Mouse (Mus musculus): ENCODE results near the gene Krtap4-8. TPM values are rescaled to one million over a fixed set of nuclear protein-coding genes. Genes with fewer than 3 reads are reported as not detected.

Krtap4-8 gene
- total RNA-seq, 1 experiment, result not detected

- no peak for DNase-seq (ENCODE audit: low read depth, low spot score)
Observed at GRCm38 (mm10) chr11:99758877-99759276, 21.6 kb downstream of the Krtap4-8 start.

GRCm38 (mm10) chr11:99743985-99744384, 36.5 kb downstream of the Krtap4-8 start:
- DNase-seq (ENCODE audit: low read depth, low spot score), result no peak
- in situ Hi-C loops (cut with MboI; ENCODE audit: low sequenced_read_pairs in 2 of 2, unreplicated experiment in 2 of 2), result no loop called here
- Histone ChIP-seq H3K27ac (ENCODE audit: insufficient read depth, low read depth, low read length, poor library complexity, severe bottlenecking) (no peak overlapping the region), H3K4me3 (ENCODE audit: insufficient read depth in 1 of 2, low read depth in 1 of 2, low read length in 2 of 2, poor library complexity in 1 of 2, severe bottlenecking in 1 of 2) (no peak overlapping the region), H3K4me1 (ENCODE audit: control insufficient read depth in 2 of 2, insufficient read depth in 2 of 2, low read length in 2 of 2, poor library complexity in 1 of 2) (no peaks in the 10 kb centered on the region), H3K36me3 (ENCODE audit: control insufficient read depth, insufficient read depth, low read length, poor library complexity, severe bottlenecking) (no peaks in the 10 kb centered on the region), H3K9ac (ENCODE audit: insufficient read depth, low read depth, low read length, poor library complexity, severe bottlenecking) (no peak overlapping the region), H3K9me3 (ENCODE audit: control insufficient read depth, insufficient read depth, low read depth, low read length) (no peaks in the 10 kb centered on the region)
- no peak for TF ChIP-seq MAFK (IDR thresholded peaks at IDR 0.05; ENCODE audit: insufficient read depth, low read depth, low read length)
- no peak for TF ChIP-seq ZC3H11A (IDR thresholded peaks at IDR 0.05; ENCODE audit: borderline replicate concordance, low read depth, low read length)
- TF ChIP-seq ZNF384 (IDR thresholded peaks at IDR 0.05; ENCODE audit: low read depth, low read length), result no peak
- TF ChIP-seq HCFC1 (IDR thresholded peaks at IDR 0.05; ENCODE audit: borderline replicate concordance, insufficient read depth, low read length), result no peak
- no peak for TF ChIP-seq CHD2 (IDR thresholded peaks at IDR 0.05; ENCODE audit: low read depth, low read length)

More at GRCm38 (mm10) chr11:99758877-99759276, 21.6 kb downstream of the Krtap4-8 start:
- H3K4me1 ChIP-seq (ENCODE audit: control insufficient read depth in 2 of 2, insufficient read depth in 2 of 2, low read length in 2 of 2, poor library complexity in 1 of 2), result no peaks in the 10 kb centered on the region
- H3K9me3 ChIP-seq (ENCODE audit: control insufficient read depth, insufficient read depth, low read depth, low read length), result no peaks in the 10 kb centered on the region
- no peak overlapping the region for H3K4me3 ChIP-seq (ENCODE audit: insufficient read depth in 1 of 2, low read depth in 1 of 2, low read length in 2 of 2, poor library complexity in 1 of 2, severe bottlenecking in 1 of 2)
- H3K27ac ChIP-seq (ENCODE audit: insufficient read depth, low read depth, low read length, poor library complexity, severe bottlenecking), result no peak overlapping the region
- in situ Hi-C loops (cut with MboI; ENCODE audit: low sequenced_read_pairs in 2 of 2, unreplicated experiment in 2 of 2), result no loop called here
- TF ChIP-seq ZNF384 (IDR thresholded peaks at IDR 0.05; ENCODE audit: low read depth, low read length) (no peak), MAFK (IDR thresholded peaks at IDR 0.05; ENCODE audit: insufficient read depth, low read depth, low read length) (no peak), CHD2 (IDR thresholded peaks at IDR 0.05; ENCODE audit: low read depth, low read length) (no peak), HCFC1 (IDR thresholded peaks at IDR 0.05; ENCODE audit: borderline replicate concordance, insufficient read depth, low read length) (no peak), ZC3H11A (IDR thresholded peaks at IDR 0.05; ENCODE audit: borderline replicate concordance, low read depth, low read length) (no peak)
- H3K9ac ChIP-seq (ENCODE audit: insufficient read depth, low read depth, low read length, poor library complexity, severe bottlenecking), result no peak overlapping the region
- H3K36me3 ChIP-seq (ENCODE audit: control insufficient read depth, insufficient read depth, low read length, poor library complexity, severe bottlenecking), result no peaks in the 10 kb centered on the region

GRCm38 (mm10) chr11:99734190-99734589, 46.3 kb downstream of the Krtap4-8 start, which contains the start of gene Gm14180:
TSS of gene Gm14180 (minus strand) at chr11:99734290.
- DNase-seq (ENCODE audit: low read depth, low spot score), result no peak

More at GRCm38 (mm10) chr11:99734190-99734589, 46.3 kb downstream of the Krtap4-8 start, which contains the start of gene Gm14180:
- no peak within 1 kb of the TSS for H3K9ac ChIP-seq (ENCODE audit: insufficient read depth, low read depth, low read length, poor library complexity, severe bottlenecking)
- H3K36me3 ChIP-seq (ENCODE audit: control insufficient read depth, insufficient read depth, low read length, poor library complexity, severe bottlenecking), result no peaks in the 10 kb centered on the region
- H3K4me1 ChIP-seq (ENCODE audit: control insufficient read depth in 2 of 2, insufficient read depth in 2 of 2, low read length in 2 of 2, poor library complexity in 1 of 2), result no peaks in the 10 kb centered on the region
- no peak within 1 kb of the TSS for H3K4me3 ChIP-seq (ENCODE audit: insufficient read depth in 1 of 2, low read depth in 1 of 2, low read length in 2 of 2, poor library complexity in 1 of 2, severe bottlenecking in 1 of 2)
- in situ Hi-C loops (cut with MboI; ENCODE audit: low sequenced_read_pairs in 2 of 2, unreplicated experiment in 2 of 2), result no loop called here
- H3K27ac ChIP-seq (ENCODE audit: insufficient read depth, low read depth, low read length, poor library complexity, severe bottlenecking), result no peak within 1 kb of the TSS
- no peaks in the 10 kb centered on the region for H3K9me3 ChIP-seq (ENCODE audit: control insufficient read depth, insufficient read depth, low read depth, low read length)
- no peak for TF ChIP-seq HCFC1 (IDR thresholded peaks at IDR 0.05; ENCODE audit: borderline replicate concordance, insufficient read depth, low read length)
- no peak for TF ChIP-seq ZNF384 (IDR thresholded peaks at IDR 0.05; ENCODE audit: low read depth, low read length)
- no peak for TF ChIP-seq MAFK (IDR thresholded peaks at IDR 0.05; ENCODE audit: insufficient read depth, low read depth, low read length)
- no peak for TF ChIP-seq CHD2 (IDR thresholded peaks at IDR 0.05; ENCODE audit: low read depth, low read length)

Other genes with a start within 250 kb of the Krtap4-8 start
- gene Krt40, start 237.5 kb downstream of the Krtap4-8 start, total RNA-seq (2012; rRNA removed), result not detected in 2 replicates
- not detected in 2 replicates for gene Krtap3-3, start 229.8 kb downstream of the Krtap4-8 start, total RNA-seq (2012; rRNA removed)
- gene Krtap3-2, start 223.9 kb downstream of the Krtap4-8 start, total RNA-seq (2012; rRNA removed), result not detected in 2 replicates
- gene Gm11939, start 221.2 kb downstream of the Krtap4-8 start, total RNA-seq (2012; rRNA removed), result not detected in 2 replicates
- gene Krtap3-1, start 214.1 kb downstream of the Krtap4-8 start, total RNA-seq (2012; rRNA removed), result not detected in 2 replicates
- gene Krtap1-5, start 199.7 kb downstream of the Krtap4-8 start, total RNA-seq (2012; rRNA removed), result not detected in 2 replicates
- not detected in 2 replicates for gene Krtap1-4, start 197.1 kb downstream of the Krtap4-8 start, total RNA-seq (2012; rRNA removed)
- gene Krtap1-3, start 189.4 kb downstream of the Krtap4-8 start, total RNA-seq (2012; rRNA removed), result not detected in 2 replicates
- gene Krtap9-3, start 182.6 kb downstream of the Krtap4-8 start, total RNA-seq (2012; rRNA removed), result not detected in 2 replicates
- not detected in 2 replicates for gene Gm11938, start 177.4 kb downstream of the Krtap4-8 start, total RNA-seq (2012; rRNA removed)
- not detected in 2 replicates for gene Gm11937, start 170.5 kb downstream of the Krtap4-8 start, total RNA-seq (2012; rRNA removed)
- not detected in 2 replicates for gene Krtap2-4, start 165.9 kb downstream of the Krtap4-8 start, total RNA-seq (2012; rRNA removed)
- not detected in 2 replicates for gene Gm11562, start 160.3 kb downstream of the Krtap4-8 start, total RNA-seq (2012; rRNA removed)
- gene Krtap4-1, start 152.5 kb downstream of the Krtap4-8 start, total RNA-seq (2012; rRNA removed), result not detected in 2 replicates
- not detected in 2 replicates for gene Krtap4-2, start 145.6 kb downstream of the Krtap4-8 start, total RNA-seq (2012; rRNA removed)
- gene Krtap4-7, start 136.6 kb downstream of the Krtap4-8 start, total RNA-seq (2012; rRNA removed), result not detected in 2 replicates
- gene Gm11555, start 130.5 kb downstream of the Krtap4-8 start, total RNA-seq (2012; rRNA removed), result not detected in 2 replicates
- not detected in 2 replicates for gene Gm11563, start 121.7 kb downstream of the Krtap4-8 start, total RNA-seq (2012; rRNA removed)
- not detected in 2 replicates for gene Krtap4-6, start 114.7 kb downstream of the Krtap4-8 start, total RNA-seq (2012; rRNA removed)
- gene Gm14190, start 90.0 kb downstream of the Krtap4-8 start, total RNA-seq (2012; rRNA removed), result not detected in 2 replicates
- not detected in 2 replicates for gene Gm14180, start 46.4 kb downstream of the Krtap4-8 start, total RNA-seq (2012; rRNA removed)
- gene Gm11595, start 7.8 kb downstream of the Krtap4-8 start, total RNA-seq (2012; rRNA removed), result not detected in 2 replicates
- gene Krtap4-9, start 4.5 kb upstream of the Krtap4-8 start, total RNA-seq (2012; rRNA removed), result not detected in 2 replicates
- gene Gm11596, start 12.8 kb upstream of the Krtap4-8 start, total RNA-seq (2012; rRNA removed), result not detected in 2 replicates
- gene Gm11569, start 18.2 kb upstream of the Krtap4-8 start, total RNA-seq (2012; rRNA removed), result not detected in 2 replicates
- not detected in 2 replicates for gene Gm11554, start 23.7 kb upstream of the Krtap4-8 start, total RNA-seq (2012; rRNA removed)
- gene Krtap4-13, start 29.2 kb upstream of the Krtap4-8 start, total RNA-seq (2012; rRNA removed), result 1.3 and 1.5 TPM in 2 replicates
- 0.89 and 1.4 TPM in 2 replicates for gene Gm11564, start 35.0 kb upstream of the Krtap4-8 start, total RNA-seq (2012; rRNA removed)
- not detected in 2 replicates for gene 2300003K06Rik, start 57.4 kb upstream of the Krtap4-8 start, total RNA-seq (2012; rRNA removed)
- gene Krtap4-16, start 70.9 kb upstream of the Krtap4-8 start, total RNA-seq (2012; rRNA removed), result not detected in 2 replicates
- gene Gm11568, start 77.2 kb upstream of the Krtap4-8 start, total RNA-seq (2012; rRNA removed), result not detected in 2 replicates
- not detected in 2 replicates for gene Gm11559, start 83.8 kb upstream of the Krtap4-8 start, total RNA-seq (2012; rRNA removed)
- gene Krtap9-1, start 92.7 kb upstream of the Krtap4-8 start, total RNA-seq (2012; rRNA removed), result not detected in 2 replicates
- gene Gm11567, start 98.5 kb upstream of the Krtap4-8 start, total RNA-seq (2012; rRNA removed), result not detected in 2 replicates
- gene Krtap31-1, start 127.2 kb upstream of the Krtap4-8 start, total RNA-seq (2012; rRNA removed), result not detected in 2 replicates
- gene Gm11565, start 134.0 kb upstream of the Krtap4-8 start, total RNA-seq (2012; rRNA removed), result not detected in 2 replicates
- gene Krtap31-2, start 155.6 kb upstream of the Krtap4-8 start, total RNA-seq (2012; rRNA removed), result not detected in 2 replicates
- not detected in 2 replicates for gene Krtap9-5, start 167.8 kb upstream of the Krtap4-8 start, total RNA-seq (2012; rRNA removed)
- not detected in 2 replicates for gene Krtap29-1, start 198.3 kb upstream of the Krtap4-8 start, total RNA-seq (2012; rRNA removed)
- not detected in 2 replicates for gene Krtap16-1, start 205.9 kb upstream of the Krtap4-8 start, total RNA-seq (2012; rRNA removed)
- gene Krtap17-1, start 213.3 kb upstream of the Krtap4-8 start, total RNA-seq (2012; rRNA removed), result not detected in 2 replicates
- not detected in 2 replicates for gene Krt33a, start 235.5 kb upstream of the Krtap4-8 start, total RNA-seq (2012; rRNA removed)
- not detected in 2 replicates for gene Krt33b, start 249.2 kb upstream of the Krtap4-8 start, total RNA-seq (2012; rRNA removed)

Measured in ES-E14 (cell line).